Mouse (Mus musculus): ENCODE measurements around the gene Zscan4-ps1. TPM values are rescaled to one million over a fixed set of nuclear protein-coding genes. Genes with fewer than 3 reads are reported as not detected.
"Not testable (repeated sequence)": the region's sequence is repeated elsewhere in the genome, so short reads cannot be mapped to it uniquely, and the experiment has no call there.

The Zscan4-ps1 gene
- not detected in 2 replicates for polyA plus RNA-seq (2012; rRNA removed)

DNA sequence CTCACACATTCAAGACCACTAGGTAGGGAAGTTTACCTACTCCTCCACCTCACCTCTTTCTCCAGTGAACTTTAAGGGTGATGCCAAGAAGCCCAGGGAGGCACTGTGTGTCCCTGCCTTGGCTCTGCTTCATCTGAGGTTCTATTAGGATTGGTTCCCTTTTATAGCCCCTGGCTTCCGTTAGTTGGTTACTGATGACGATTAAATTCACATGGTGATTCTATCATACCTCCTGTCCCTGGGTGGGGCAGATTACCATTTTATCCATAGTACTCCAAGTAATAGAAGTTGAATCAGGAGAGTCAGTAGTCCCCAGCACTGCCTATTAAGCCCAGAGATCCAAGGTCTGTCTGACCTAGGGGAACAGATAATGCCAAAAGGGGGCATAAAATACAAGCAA is at the start of gene Zscan4-ps1:
Gene Zscan4-ps1, minus strand, starts transcription at position 101 of the 400 bp plus-strand sequence.
- not testable (repeated sequence) for DNase-seq (ENCODE audit: low spot score)

Other genes starting within 250 kb of the Zscan4-ps1 start
- not detected in 2 replicates for gene Zscan4b, start 164.6 kb downstream of the Zscan4-ps1 start, polyA plus RNA-seq (2012; rRNA removed)
- gene Zscan4c, start 63.9 kb downstream of the Zscan4-ps1 start, polyA plus RNA-seq (2012; rRNA removed): not detected in 2 replicates
- gene Zscan4d, start 96.5 kb upstream of the Zscan4-ps1 start, polyA plus RNA-seq (2012; rRNA removed): not detected in 2 replicates
- not detected in 2 replicates for gene Zscan4e, start 241.0 kb upstream of the Zscan4-ps1 start, polyA plus RNA-seq (2012; rRNA removed)